Mouse (Mus musculus) bone marrow, adult 2 months (tissue): ENCODE results near the gene Hsf3. TPM values are rescaled to one million over a fixed set of nuclear protein-coding genes. Genes with fewer than 3 reads are reported as not detected.

Source experiments
- H3K27ac ChIP-seq: fragments of 200-500 bp; 2 replicates; pipeline ENCODE4 v1.5.1; 2012; ENCODE audit warnings: low read depth, mild to moderate bottlenecking, control low read depth, inconsistent platforms, low read length; ENCODE audit not compliant: control insufficient read depth, poor library complexity, insufficient read depth
- H3K4me1 ChIP-seq: fragments of 200-500 bp; 2 replicates; pipeline ENCODE4 v1.6.1; 2011; ENCODE audit warnings: low read length; ENCODE audit not compliant: control insufficient read depth, insufficient read depth
- H3K4me3 ChIP-seq: fragments of 200-500 bp; replicated peaks from 2 replicates; pipeline ENCODE3; 2011; ENCODE audit warnings: mild to moderate bottlenecking, low read depth, low read length, control low read depth; ENCODE audit not compliant: control insufficient read depth
- CTCF ChIP-seq: fragments of 200-500 bp; IDR thresholded peaks from 2 replicates; pipeline ENCODE4 v1.5.1; 2011; ENCODE audit warnings: low read length, control low read depth; ENCODE audit not compliant: control insufficient read depth, insufficient read depth
- POLR2A ChIP-seq: fragments of 200-500 bp; IDR thresholded peaks from 2 replicates; pipeline ENCODE4 v1.6.1; 2011; ENCODE audit warnings: low read depth, mild to moderate bottlenecking, control low read depth, low read length, borderline replicate concordance; ENCODE audit not compliant: control insufficient read depth
- WGBS: fragments of 180-500 bp; shearing (Covaris S2); methylation state at CpG from one replicate; pipeline ENCODE4 v1.1.7; 2018; 5-methylcytosine and 5-hydroxymethylcytosine counted together
- polyA plus RNA-seq: library from polyadenylated mRNA; stranded (reverse); fragments of >200 nt; gene quantifications from 2 replicates; pipeline ENCODE4 v1.2.4, GENCODE M21; 2011; ENCODE audit warnings: low replicate concordance; ENCODE audit not compliant: missing spikeins, insufficient read depth, insufficient read length

The Hsf3 gene
- polyA plus RNA-seq, 1 experiment = not detected

- TF ChIP-seq CTCF (no peak), POLR2A (no peak)
- H3K4me3 ChIP-seq = no peak within 1 kb of the TSS
- H3K4me1 ChIP-seq = no peaks in the 10 kb centered on the region; the same call in 1 of the 2 replicates
- H3K27ac ChIP-seq = no peak within 1 kb of the TSS
- 86% methylated on average over 3 of the region's 3 CpGs for WGBS
Observed at GRCm38 (mm10) chrX:96293338-96293737, 162.8 kb downstream of the Hsf3 start, which contains the start of gene Vsig4. Gene Vsig4 (minus strand): TSS chrX:96293438.

DNA sequence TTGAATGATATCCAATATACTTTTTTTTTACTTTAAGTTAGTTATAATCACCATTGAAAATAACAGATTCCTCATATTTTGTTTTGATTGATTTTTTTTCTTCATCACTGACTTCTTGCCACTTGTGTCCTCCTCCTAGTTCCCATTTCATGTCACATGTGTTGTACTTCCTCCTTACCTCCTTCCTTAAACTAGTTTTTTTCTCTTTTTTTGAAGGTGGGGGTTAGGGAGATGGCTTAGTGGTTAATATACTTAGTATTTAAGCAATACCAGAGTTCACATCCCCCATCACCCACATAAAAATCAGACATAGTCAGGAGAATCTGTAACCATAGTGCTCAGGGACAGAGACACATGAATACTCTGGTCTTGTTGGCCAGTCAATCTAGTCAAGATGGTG is 199.6 kb downstream of the Hsf3 start:
- Histone ChIP-seq H3K4me1 (no peaks in the 10 kb centered on the region), H3K4me3 (no peak overlapping the region), H3K27ac (no peak overlapping the region)
- TF ChIP-seq POLR2A (no peak), CTCF (no peak)

Other genes starting within 250 kb of the Hsf3 start
- 3.3 TPM in 1 of 2 replicates, not detected in the other for gene Vsig4, start 162.9 kb downstream of the Hsf3 start, polyA plus RNA-seq
- 1.2 and 2.1 TPM in 2 replicates for gene Heph, start 935 bp downstream of the Hsf3 start, polyA plus RNA-seq